Mouse (Mus musculus) c-Kit-positive CD71-positive TER-119-negative erythroid progenitor cells, embryonic 14.5 days (primary cell): ENCODE results near the gene Brpf3.
"Not testable (repeated sequence)": the region's sequence is repeated elsewhere in the genome, so short reads cannot be mapped to it uniquely, and the experiment has no call there.

Experiments used
- DNase-seq: peaks from one replicate; pipeline ENCODE4 v3.0.0-alpha.2; 2013; ENCODE audit warnings: low read depth

The Brpf3 gene

GRCm38 (mm10) chr17:28829120-28829519 is 28.2 kb downstream of the Brpf3 start:
- DNase-seq, result peak; percentile 87

GRCm38 (mm10) chr17:28831065-28831464 is 30.2 kb downstream of the Brpf3 start:
- no peak for DNase-seq

GRCm38 (mm10) chr17:28832040-28832439 is 31.1 kb downstream of the Brpf3 start:
- DNase-seq, result no peak

GRCm38 (mm10) chr17:28832875-28833274 is 32.0 kb downstream of the Brpf3 start:
- peak; percentile 87 for DNase-seq

- no peak for DNase-seq
Observed at GRCm38 (mm10) chr17:28834676-28835075, 33.8 kb downstream of the Brpf3 start.

GRCm38 (mm10) chr17:28837840-28838239 is 37.0 kb downstream of the Brpf3 start:
- no peak for DNase-seq

- not testable (repeated sequence) for DNase-seq
Observed at GRCm38 (mm10) chr17:28841947-28842346, 41.1 kb downstream of the Brpf3 start.

GRCm38 (mm10) chr17:28843665-28844064 is 42.8 kb downstream of the Brpf3 start:
- DNase-seq, result no peak

GRCm38 (mm10) chr17:28846974-28847617 is 46.2 kb downstream of the Brpf3 start:
- DNase-seq, result no peak

- no peak for DNase-seq
Observed at GRCm38 (mm10) chr17:28850511-28850910, 49.6 kb downstream of the Brpf3 start.

GRCm38 (mm10) chr17:28854377-28854776 is 53.5 kb downstream of the Brpf3 start:
- DNase-seq, result no peak

- peak; percentile 53 for DNase-seq
Observed at GRCm38 (mm10) chr17:28855166-28855885, 54.4 kb downstream of the Brpf3 start.

GRCm38 (mm10) chr17:28856030-28856429 is 55.1 kb downstream of the Brpf3 start:
- no peak for DNase-seq

GRCm38 (mm10) chr17:28858205-28858604 is 57.3 kb downstream of the Brpf3 start, which contains the start of gene Pnpla1:
TSS of gene Pnpla1 (plus strand) at chr17:28858411.
- DNase-seq, result no peak

- no peak for DNase-seq
Observed at GRCm38 (mm10) chr17:28863926-28864325, 63.0 kb downstream of the Brpf3 start.

- DNase-seq, result no peak
Observed at GRCm38 (mm10) chr17:28864464-28864863, 63.6 kb downstream of the Brpf3 start.

GRCm38 (mm10) chr17:28866921-28867320 is 66.0 kb downstream of the Brpf3 start:
- DNase-seq, result no peak

- DNase-seq, result no peak
Observed at GRCm38 (mm10) chr17:28867381-28867780, 66.5 kb downstream of the Brpf3 start.

GRCm38 (mm10) chr17:28869412-28870110 is 68.7 kb downstream of the Brpf3 start:
- DNase-seq, result no peak

GRCm38 (mm10) chr17:28870435-28870834 is 69.5 kb downstream of the Brpf3 start:
- no peak for DNase-seq

GRCm38 (mm10) chr17:28871831-28872230 is 70.9 kb downstream of the Brpf3 start:
- DNase-seq, result no peak

GRCm38 (mm10) chr17:28872322-28872721 is 71.4 kb downstream of the Brpf3 start:
- DNase-seq, result no peak

- DNase-seq, result no peak
Observed at GRCm38 (mm10) chr17:28874216-28874615, 73.3 kb downstream of the Brpf3 start.
